Mouse (Mus musculus) kidney, adult 2 months (tissue): ENCODE measurements around the gene Ptpn14. TPM values are rescaled to one million over a fixed set of nuclear protein-coding genes. Genes with fewer than 3 reads are reported as not detected.

Source experiments
- DNase-seq: peaks from one replicate; pipeline ENCODE4 v3.0.0; 2021
- H3K27ac ChIP-seq: fragments of 200-500 bp; 2 replicates; pipeline ENCODE4 v1.5.1; 2012; ENCODE audit warnings: low read depth, low read length, control low read depth, inconsistent platforms; ENCODE audit not compliant: insufficient read depth
- H3K27me3 ChIP-seq: fragments of 200-500 bp; replicated peaks from 2 replicates; pipeline ENCODE4 v1.6.1; 2012; ENCODE audit warnings: mild to moderate bottlenecking, moderate library complexity, low read length, inconsistent platforms; ENCODE audit not compliant: control insufficient read depth, insufficient read depth
- H3K36me3 ChIP-seq: fragments of 200-500 bp; 2 replicates; pipeline ENCODE4 v1.6.1; 2012; ENCODE audit warnings: mild to moderate bottlenecking, moderate library complexity, low read length, inconsistent platforms; ENCODE audit not compliant: control insufficient read depth, insufficient read depth
- H3K4me1 ChIP-seq: fragments of 200-500 bp; 2 replicates; pipeline ENCODE4 v1.6.1; 2011; ENCODE audit warnings: low read length; ENCODE audit not compliant: control insufficient read depth, insufficient read depth
- H3K4me3 ChIP-seq: fragments of 200-500 bp; 2 replicates; pipeline ENCODE4 v1.5.1; 2011; ENCODE audit warnings: mild to moderate bottlenecking, low read depth, low read length, control low read depth; ENCODE audit not compliant: insufficient read depth
- CTCF ChIP-seq: fragments of 200-500 bp; conservative IDR thresholded peaks from 2 replicates; pipeline ENCODE4 v1.5.1; 2011; ENCODE audit warnings: low read depth, mild to moderate bottlenecking, control low read depth, low read length, moderate library complexity, mixed read lengths; ENCODE audit not compliant: insufficient read depth, insufficient read length
- POLR2A ChIP-seq: fragments of 200-500 bp; IDR thresholded peaks from one replicate; pipeline ENCODE4 v1.6.1; 2011; ENCODE audit warnings: low read depth, low read length, control low read depth
- WGBS: fragments of 180-500 bp; shearing (Covaris S2); methylation state at CpG from one replicate; pipeline ENCODE4 v1.1.7; 2018; 5-methylcytosine and 5-hydroxymethylcytosine counted together
- polyA plus RNA-seq: library from polyadenylated mRNA; depleted of rRNA; stranded (reverse); fragments of >200 nt; gene quantifications from 2 replicates; pipeline ENCODE4 v1.2.3, GENCODE M21; 2012

The Ptpn14 gene
- polyA plus RNA-seq, 1 experiment, result 11.2 TPM

GRCm38 (mm10) chr1:189718600-189718999 is 9.5 kb upstream of the Ptpn14 start:
- TF ChIP-seq POLR2A (no peak), CTCF (no peak)
- Histone ChIP-seq H3K36me3 (no peaks in the 10 kb centered on the region), H3K27me3 (no peaks in the 10 kb centered on the region; the same call in 1 of the 2 replicates), H3K27ac (no peak overlapping the region), H3K4me1 (no peaks in the 10 kb centered on the region), H3K4me3 (no peak overlapping the region)
- 80% methylated on average over 5 of the region's 5 CpGs for WGBS
- no peak for DNase-seq

- H3K27me3 ChIP-seq, result no peaks in the 10 kb centered on the region
- no peak for TF ChIP-seq CTCF
- TF ChIP-seq POLR2A, result no peak
- no peak overlapping the region for H3K4me3 ChIP-seq
- no peak overlapping the region for H3K27ac ChIP-seq
- peak; percentile 23 for DNase-seq
- 78% methylated on average over 4 of the region's 4 CpGs for WGBS
- H3K36me3 ChIP-seq, result no peaks in the 10 kb centered on the region
- H3K4me1 ChIP-seq, result peaks cover 8% of the 10 kb centered on the region
Measured at GRCm38 (mm10) chr1:189726121-189726520, 1.9 kb upstream of the Ptpn14 start.

GRCm38 (mm10) chr1:189727346-189727883 is 653 bp upstream of the Ptpn14 start:
- Histone ChIP-seq H3K27me3 (no peaks in the 10 kb centered on the region), H3K4me3 (peak overlapping the region; percentile 79), H3K36me3 (no peaks in the 10 kb centered on the region), H3K4me1 (peaks cover 13% of the 10 kb centered on the region), H3K27ac (peak overlapping the region; percentile 100)
- TF ChIP-seq POLR2A, result no peak
- no peak for TF ChIP-seq CTCF
- DNase-seq, result peak; percentile 90
- 3% methylated on average over 22 of the region's 22 CpGs for WGBS

- no peak for TF ChIP-seq POLR2A
- TF ChIP-seq CTCF, result no peak
- no peaks in the 10 kb centered on the region for H3K27me3 ChIP-seq
- H3K4me3 ChIP-seq, result peak overlapping the region; percentile 79
- no peak for DNase-seq
- WGBS, result 3% methylated on average over 15 of the region's 15 CpGs
- peaks cover 13% of the 10 kb centered on the region for H3K4me1 ChIP-seq
- H3K27ac ChIP-seq, result peak overlapping the region; percentile 86
- H3K36me3 ChIP-seq, result no peaks in the 10 kb centered on the region
Measured at GRCm38 (mm10) chr1:189728784-189729115, 682 bp downstream of the Ptpn14 start.

GRCm38 (mm10) chr1:189729141-189729815 is 1.2 kb downstream of the Ptpn14 start:
- Histone ChIP-seq H3K4me1 (peaks cover 13% of the 10 kb centered on the region), H3K27ac (peak overlapping the region; percentile 86), H3K27me3 (no peaks in the 10 kb centered on the region), H3K4me3 (peak overlapping the region; percentile 79), H3K36me3 (no peaks in the 10 kb centered on the region)
- 36% methylated on average over 17 of the region's 17 CpGs for WGBS
- TF ChIP-seq POLR2A, result no peak
- TF ChIP-seq CTCF, result no peak
- DNase-seq, result no peak

- H3K4me3 ChIP-seq, result no peak overlapping the region
- TF ChIP-seq POLR2A (no peak), CTCF (no peak)
- H3K4me1 ChIP-seq, result peaks cover 13% of the 10 kb centered on the region
Measured at GRCm38 (mm10) chr1:189731697-189732096, 3.6 kb downstream of the Ptpn14 start.

GRCm38 (mm10) chr1:189732156-189732555 is 4.1 kb downstream of the Ptpn14 start:
- Histone ChIP-seq H3K27ac (no peak overlapping the region), H3K27me3 (no peaks in the 10 kb centered on the region), H3K4me3 (no peak overlapping the region), H3K4me1 (peaks cover 11% of the 10 kb centered on the region; the same call in 1 of the 2 replicates), H3K36me3 (no peaks in the 10 kb centered on the region)
- 41% methylated on average over 8 of the region's 8 CpGs for WGBS
- no peak for TF ChIP-seq POLR2A
- no peak for TF ChIP-seq CTCF
- DNase-seq, result no peak

More at GRCm38 (mm10) chr1:189731697-189732096, 3.6 kb downstream of the Ptpn14 start:
- no peaks in the 10 kb centered on the region for H3K27me3 ChIP-seq
- WGBS, result 73% methylated on average over 10 of the region's 10 CpGs
- DNase-seq, result no peak
- H3K36me3 ChIP-seq, result no peaks in the 10 kb centered on the region
- no peak overlapping the region; the same call in 1 of the 2 replicates for H3K27ac ChIP-seq
